Mouse (Mus musculus): Measurements from ENCODE around the gene Rho. TPM values are rescaled to one million over a fixed set of nuclear protein-coding genes. Genes with fewer than 3 reads are reported as not detected.

Rho gene
- polyA plus RNA-seq (2016; fragmentation: Nextera tagmentation; extraction: Ambion mirVana) = 0.06 and 0.10 TPM in 2 replicates

GRCm38 (mm10) chr6:115931639-115932038, at the start of gene Rho:
Gene Rho (plus strand): TSS chr6:115931748.
- H3K4me3 ChIP-seq = no peak within 1 kb of the TSS
- no peaks in the 10 kb centered on the region for H3K27me3 ChIP-seq (ENCODE audit: poor library complexity, severe bottlenecking)
- no peaks in the 10 kb centered on the region for H3K36me3 ChIP-seq (replicated peaks)
- no peaks in the 10 kb centered on the region for H3K9me3 ChIP-seq
- no peak for DNase-seq (ENCODE audit: extremely low spot score, low spot score)
- WGBS = 90% methylated on average over 14 of the region's 14 CpGs
- H3K27ac ChIP-seq = 0 out of 2 replicates have a peak within 1 kb of the TSS, but pooled peaks have one; percentile 17
- H3K4me1 ChIP-seq = peaks cover 37% of the 10 kb centered on the region

- no peak for DNase-seq (ENCODE audit: extremely low spot score, low spot score)
- H3K4me1 ChIP-seq = no peaks in the 10 kb centered on the region
- no peak overlapping the region for H3K27ac ChIP-seq
- no peak overlapping the region for H3K4me3 ChIP-seq
- peaks cover 7% of the 10 kb centered on the region; the same call in 1 of the 2 replicates for H3K9me3 ChIP-seq
- H3K36me3 ChIP-seq (replicated peaks) = peaks cover 65% of the 10 kb centered on the region
- no peaks in the 10 kb centered on the region for H3K27me3 ChIP-seq (ENCODE audit: poor library complexity, severe bottlenecking)
These were observed 47.5 kb upstream of the Rho start for GRCm38 (mm10) chr6:115884018-115884417.

DNA sequence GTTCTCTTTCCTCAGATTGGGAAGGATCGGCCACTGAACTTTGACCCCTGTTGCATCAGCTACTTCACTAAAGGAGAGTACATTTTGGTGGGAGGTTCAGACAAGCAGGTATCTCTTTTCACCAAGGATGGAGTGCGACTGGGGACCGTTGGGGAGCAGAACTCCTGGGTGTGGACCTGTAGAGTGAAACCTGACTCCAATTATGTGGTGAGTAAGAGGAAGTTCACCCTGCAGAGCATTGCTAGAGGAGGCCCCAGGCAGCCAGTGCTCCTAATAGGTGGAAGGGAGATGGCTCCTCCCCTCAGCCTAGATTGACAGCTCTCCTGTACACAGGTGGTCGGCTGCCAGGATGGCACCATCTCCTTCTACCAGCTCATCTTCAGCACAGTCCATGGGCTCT, 44.7 kb upstream of the Rho start:
- Histone ChIP-seq H3K27me3 (ENCODE audit: poor library complexity, severe bottlenecking) (no peaks in the 10 kb centered on the region), H3K4me1 (peaks cover 10% of the 10 kb centered on the region), H3K27ac (no peak overlapping the region), H3K4me3 (no peak overlapping the region), H3K9me3 (peaks cover 7% of the 10 kb centered on the region; the same call in 1 of the 2 replicates), H3K36me3 (replicated peaks) (peaks cover 66% of the 10 kb centered on the region)
- no peak for DNase-seq (ENCODE audit: extremely low spot score, low spot score)
- 78% methylated on average over 4 of the region's 4 CpGs for WGBS

DNA sequence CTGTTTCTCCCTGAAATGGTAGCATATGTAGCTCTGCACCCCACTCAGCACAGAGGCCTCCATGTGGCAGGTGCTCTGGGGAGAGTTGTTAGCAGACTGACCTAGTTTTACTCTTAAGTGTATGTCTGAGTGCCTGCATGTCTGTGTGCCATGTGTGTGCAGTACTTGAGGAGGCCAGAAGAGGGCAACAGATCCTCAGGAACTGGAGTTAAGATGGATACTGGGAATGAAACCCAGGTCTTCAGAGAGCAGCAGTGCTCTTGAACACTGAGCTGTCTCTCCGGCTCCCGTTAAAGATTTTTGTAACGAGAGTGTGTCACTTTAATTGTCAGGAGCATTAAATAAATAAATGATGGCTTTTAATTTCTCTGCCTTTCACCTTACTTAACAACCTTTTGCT, 43.3 kb upstream of the Rho start:
- Histone ChIP-seq H3K4me3 (no peak overlapping the region), H3K27me3 (ENCODE audit: poor library complexity, severe bottlenecking) (no peaks in the 10 kb centered on the region), H3K9me3 (peaks cover 7% of the 10 kb centered on the region; the same call in 1 of the 2 replicates), H3K4me1 (peaks cover 16% of the 10 kb centered on the region), H3K27ac (no peak overlapping the region), H3K36me3 (replicated peaks) (peaks cover 71% of the 10 kb centered on the region)
- peak; percentile 20 for DNase-seq (ENCODE audit: extremely low spot score, low spot score)
- 96% methylated on average over 3 of the region's 3 CpGs for WGBS

DNA sequence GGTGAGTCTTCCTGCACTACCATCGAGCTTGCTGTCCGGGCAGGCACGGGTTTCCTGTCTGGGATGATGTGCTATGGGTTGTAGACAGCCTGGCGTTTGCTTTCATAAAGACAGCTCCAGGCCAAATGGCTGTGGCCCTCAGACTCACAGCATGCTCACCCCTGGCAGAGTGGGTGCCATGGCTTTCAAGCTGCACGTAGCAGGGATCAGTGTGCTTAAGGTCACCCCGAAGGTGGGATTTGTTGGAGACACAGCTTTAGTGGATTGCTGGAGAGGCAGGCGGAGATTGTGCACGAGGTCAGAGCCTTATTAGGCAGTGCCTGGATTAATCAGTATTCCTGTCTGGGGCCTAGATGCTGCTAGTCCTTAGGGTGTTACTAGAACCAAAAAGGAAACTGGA, 40.9 kb upstream of the Rho start:
- DNase-seq (ENCODE audit: extremely low spot score, low spot score) = no peak
- Histone ChIP-seq H3K4me1 (peaks cover 16% of the 10 kb centered on the region), H3K36me3 (replicated peaks) (peaks cover 72% of the 10 kb centered on the region), H3K27ac (0 out of 2 replicates have a peak overlapping the region, but pooled peaks have one; percentile 20), H3K27me3 (ENCODE audit: poor library complexity, severe bottlenecking) (no peaks in the 10 kb centered on the region), H3K9me3 (peaks cover 7% of the 10 kb centered on the region; the same call in 1 of the 2 replicates), H3K4me3 (no peak overlapping the region)
- WGBS = 89% methylated on average over 8 of the region's 8 CpGs

DNA sequence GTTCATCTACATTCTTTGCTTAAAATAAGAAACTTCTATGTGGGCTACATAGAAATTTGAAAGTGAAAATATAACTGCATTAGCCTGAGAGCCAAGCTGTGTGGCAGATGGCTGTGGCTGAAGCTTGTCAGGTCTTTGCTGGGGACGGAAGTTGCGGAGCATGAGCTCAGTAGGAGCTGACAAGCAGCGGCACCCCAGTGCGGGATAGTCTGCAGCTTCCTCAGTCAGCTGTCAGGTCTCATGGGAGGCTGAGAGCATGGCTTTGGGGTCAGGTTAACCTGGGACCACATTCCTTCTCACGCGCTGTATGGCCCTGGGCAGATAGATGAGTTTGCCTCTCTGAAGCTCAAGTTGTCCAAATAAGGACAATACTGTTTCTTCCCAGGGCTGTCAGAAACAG, 40.5 kb upstream of the Rho start:
- peaks cover 7% of the 10 kb centered on the region; the same call in 1 of the 2 replicates for H3K9me3 ChIP-seq
- 91% methylated on average over 6 of the region's 6 CpGs for WGBS
- no peak overlapping the region for H3K4me3 ChIP-seq
- H3K4me1 ChIP-seq = peaks cover 16% of the 10 kb centered on the region
- H3K27me3 ChIP-seq (ENCODE audit: poor library complexity, severe bottlenecking) = no peaks in the 10 kb centered on the region
- DNase-seq (ENCODE audit: extremely low spot score, low spot score) = no peak
- peaks cover 68% of the 10 kb centered on the region for H3K36me3 ChIP-seq (replicated peaks)
- no peak overlapping the region for H3K27ac ChIP-seq

DNA sequence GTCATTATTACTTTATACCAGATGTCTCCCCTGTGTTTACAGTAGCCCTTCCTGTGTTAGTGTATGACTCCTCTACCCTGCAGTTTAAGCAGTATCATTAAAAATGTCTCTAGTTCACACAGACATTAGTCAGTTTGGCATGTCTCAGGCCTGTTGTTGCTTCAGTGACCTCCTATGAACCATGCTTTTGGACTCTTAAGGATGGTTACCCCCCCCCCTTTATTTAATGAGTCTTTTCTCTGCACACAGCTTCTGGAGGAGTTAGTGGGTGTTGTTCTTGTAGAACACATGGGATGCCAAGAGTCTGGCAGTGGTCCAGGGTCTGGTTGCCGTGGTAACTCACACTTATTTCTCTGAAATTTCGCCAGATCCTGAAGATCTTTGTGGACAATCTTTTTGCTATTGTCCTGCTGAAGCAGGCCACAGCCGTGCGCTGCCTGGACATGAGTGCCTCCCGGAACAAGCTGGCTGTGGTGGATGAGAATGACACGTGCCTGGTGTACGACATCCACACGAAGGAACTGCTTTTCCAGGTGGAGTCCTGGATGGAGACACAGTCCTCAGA, 40.0 kb upstream of the Rho start:
- Histone ChIP-seq H3K4me3 (no peak overlapping the region), H3K9me3 (peaks cover 7% of the 10 kb centered on the region; the same call in 1 of the 2 replicates), H3K36me3 (replicated peaks) (peaks cover 67% of the 10 kb centered on the region), H3K27me3 (ENCODE audit: poor library complexity, severe bottlenecking) (no peaks in the 10 kb centered on the region), H3K27ac (peak overlapping the region; percentile 52; the same call in 1 of the 2 replicates), H3K4me1 (peaks cover 16% of the 10 kb centered on the region)
- WGBS = 83% methylated on average over 8 of the region's 8 CpGs
- DNase-seq (ENCODE audit: extremely low spot score, low spot score) = no peak

DNA sequence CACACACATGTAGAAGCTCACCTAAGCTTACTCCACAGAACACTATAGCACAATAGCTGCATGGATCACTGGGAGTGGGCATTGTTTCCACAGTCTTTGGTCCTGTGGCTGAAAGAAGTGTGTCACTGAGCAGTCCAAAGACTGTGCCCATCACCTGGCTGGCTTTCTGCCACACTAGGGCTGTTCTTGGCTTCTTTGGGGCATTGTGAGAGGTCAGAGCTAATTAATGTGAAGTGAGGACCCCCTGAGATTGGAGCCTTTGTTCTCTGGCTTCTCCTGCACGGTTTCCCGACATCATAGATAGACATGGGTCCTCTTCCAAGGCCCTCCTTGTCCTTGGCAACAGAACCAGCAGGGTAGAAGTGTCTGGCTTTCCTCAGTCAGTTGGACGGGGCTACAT, 39.2 kb upstream of the Rho start:
- 76% methylated on average over 3 of the region's 3 CpGs for WGBS
- no peak for DNase-seq (ENCODE audit: extremely low spot score, low spot score)
- H3K27ac ChIP-seq = peak overlapping the region; percentile 44; the same call in 1 of the 2 replicates
- peaks cover 7% of the 10 kb centered on the region; the same call in 1 of the 2 replicates for H3K9me3 ChIP-seq
- no peaks in the 10 kb centered on the region for H3K27me3 ChIP-seq (ENCODE audit: poor library complexity, severe bottlenecking)
- H3K4me3 ChIP-seq = no peak overlapping the region
- H3K36me3 ChIP-seq (replicated peaks) = peaks cover 63% of the 10 kb centered on the region
- H3K4me1 ChIP-seq = peaks cover 16% of the 10 kb centered on the region

GRCm38 (mm10) chr6:115896346-115896745, 35.2 kb upstream of the Rho start:
- DNase-seq (ENCODE audit: extremely low spot score, low spot score) = no peak
- Histone ChIP-seq H3K27ac (no peak overlapping the region), H3K27me3 (ENCODE audit: poor library complexity, severe bottlenecking) (no peaks in the 10 kb centered on the region), H3K4me3 (no peak overlapping the region), H3K36me3 (replicated peaks) (peaks cover 46% of the 10 kb centered on the region), H3K4me1 (peaks cover 11% of the 10 kb centered on the region), H3K9me3 (no peaks in the 10 kb centered on the region)
- WGBS = 57% methylated on average over 1 of the region's 1 CpGs

- Histone ChIP-seq H3K4me3 (no peak overlapping the region), H3K4me1 (peaks cover 4% of the 10 kb centered on the region; the same call in 1 of the 2 replicates), H3K27ac (no peak overlapping the region), H3K36me3 (replicated peaks) (peaks cover 39% of the 10 kb centered on the region), H3K9me3 (no peaks in the 10 kb centered on the region), H3K27me3 (ENCODE audit: poor library complexity, severe bottlenecking) (no peaks in the 10 kb centered on the region)
- WGBS = 79% methylated on average over 4 of the region's 4 CpGs
- DNase-seq (ENCODE audit: extremely low spot score, low spot score) = no peak
These were observed 34.4 kb upstream of the Rho start for GRCm38 (mm10) chr6:115897117-115897516.

DNA sequence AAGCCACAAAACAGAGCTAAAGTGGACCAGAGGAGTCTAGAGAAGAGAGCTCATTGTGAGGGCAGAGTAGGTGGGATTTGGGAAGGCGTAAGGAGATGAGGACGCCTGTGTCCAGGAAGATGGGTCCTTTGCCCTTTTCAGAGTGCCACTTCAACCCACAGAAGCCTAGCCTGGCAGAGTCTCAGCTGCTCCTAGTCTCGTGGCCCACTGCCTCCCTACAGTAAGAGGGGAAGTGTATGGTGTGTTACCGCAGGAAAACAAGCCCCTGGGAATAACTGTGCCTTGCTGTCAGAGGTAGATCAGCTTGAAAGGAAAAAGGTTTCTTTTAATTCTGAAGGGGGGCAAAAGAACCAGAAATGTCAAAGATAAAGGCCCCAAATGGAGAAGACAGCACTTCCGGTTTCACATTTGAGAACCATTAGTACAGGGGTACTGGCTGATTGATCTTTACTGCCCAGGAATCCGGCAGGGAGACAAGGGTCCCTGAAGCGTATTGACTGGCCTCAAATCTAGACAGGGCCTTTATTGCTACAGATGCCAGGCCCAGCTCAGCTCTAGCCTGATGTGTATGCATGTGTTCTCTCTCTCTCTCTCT, 33.5 kb upstream of the Rho start:
- Histone ChIP-seq H3K9me3 (no peaks in the 10 kb centered on the region), H3K27me3 (ENCODE audit: poor library complexity, severe bottlenecking) (no peaks in the 10 kb centered on the region), H3K4me3 (no peak overlapping the region), H3K27ac (no peak overlapping the region), H3K4me1 (no peaks in the 10 kb centered on the region), H3K36me3 (replicated peaks) (peaks cover 39% of the 10 kb centered on the region)
- WGBS = 84% methylated on average over 7 of the region's 7 CpGs
- DNase-seq (ENCODE audit: extremely low spot score, low spot score) = no peak

DNA sequence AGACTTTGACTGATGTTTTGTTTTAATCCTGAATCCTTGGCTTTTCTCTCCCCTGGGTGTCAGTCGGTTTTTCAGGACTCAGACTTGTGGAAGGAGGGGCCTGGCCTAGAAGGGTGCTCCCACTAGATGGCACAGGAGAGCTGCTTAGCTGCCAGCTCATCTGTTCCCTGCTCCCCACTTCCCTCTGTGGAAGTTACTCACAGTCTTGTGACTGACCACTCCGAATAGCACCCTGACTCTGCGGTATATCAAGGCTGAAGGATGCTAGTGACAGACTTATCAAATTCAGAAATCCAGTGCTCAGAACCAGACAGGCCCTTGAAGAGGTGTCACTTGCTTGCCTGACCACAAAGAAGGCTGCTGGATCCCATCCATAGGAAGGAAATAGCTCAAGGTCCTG, 30.5 kb upstream of the Rho start:
- Histone ChIP-seq H3K4me1 (no peaks in the 10 kb centered on the region), H3K27me3 (ENCODE audit: poor library complexity, severe bottlenecking) (no peaks in the 10 kb centered on the region), H3K4me3 (no peak overlapping the region), H3K36me3 (replicated peaks) (peaks cover 40% of the 10 kb centered on the region), H3K9me3 (no peaks in the 10 kb centered on the region), H3K27ac (no peak overlapping the region)
- peak; percentile 30 for DNase-seq (ENCODE audit: extremely low spot score, low spot score)
- WGBS = 36% methylated on average over 3 of the region's 3 CpGs

- Histone ChIP-seq H3K4me3 (no peak overlapping the region), H3K27me3 (ENCODE audit: poor library complexity, severe bottlenecking) (no peaks in the 10 kb centered on the region), H3K36me3 (replicated peaks) (peaks cover 42% of the 10 kb centered on the region), H3K9me3 (no peaks in the 10 kb centered on the region), H3K27ac (0 out of 2 replicates have a peak overlapping the region, but pooled peaks have one; percentile 9), H3K4me1 (no peaks in the 10 kb centered on the region)
- DNase-seq (ENCODE audit: extremely low spot score, low spot score) = no peak
- WGBS = 86% methylated on average over 8 of the region's 8 CpGs
These were observed 30.0 kb upstream of the Rho start for GRCm38 (mm10) chr6:115901489-115901931.

Data from forebrain, embryonic 10.5 days (tissue).